Comparison of ENCODE assay signal across 20 mouse cellular contexts in the genomic region with DNA sequence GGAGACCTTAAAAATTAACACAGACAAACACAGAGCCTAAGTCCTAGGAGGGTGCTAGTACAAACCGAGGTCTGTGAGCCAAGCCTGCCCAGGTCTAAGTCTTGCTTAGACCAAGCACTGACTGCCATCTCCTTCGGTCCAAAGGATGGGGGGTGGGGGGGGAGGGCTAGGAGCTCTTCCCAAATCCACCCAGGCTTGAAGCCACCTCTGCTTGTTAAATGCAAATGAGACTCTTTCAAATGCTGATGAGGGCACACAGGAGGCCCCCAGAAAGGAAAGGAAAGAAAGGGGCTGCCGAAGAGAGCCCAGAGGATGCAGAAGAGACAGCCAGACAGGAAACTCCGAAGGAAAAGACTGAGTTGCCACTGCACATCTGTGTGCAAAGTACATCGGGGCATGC. TPM values are rescaled to one million over a fixed set of nuclear protein-coding genes. Genes with fewer than 3 reads are reported as not detected.
DNase-seq lines count a peak whose midpoint lies in the region; ATAC-seq and TF ChIP-seq lines count a peak whose summit lies in the region.
"Had no signal": no experiment of that assay in that cellular context is flagged by ENCODE, and none has a peak within 500 bp of the region (broad histone marks: within the 10 kb centered on the region; RNA-seq: fewer than 3 reads in every experiment).

No protein-coding gene starts in this region.

- peak; percentile 56; the same call in 1 of the 2 replicates for ATAC-seq in hindbrain, embryonic 12.5 days (ENCODE audit: low FRiP score)
- ATAC-seq in heart, embryonic 12.5 days (ENCODE audit: insufficient number of reproducible peaks, low FRiP score): no peak
- ATAC-seq: Patski had no signal

- WGBS in forebrain, embryonic 10.5 days: 8% methylated on average over 5 of the region's 5 CpGs
- 5% methylated on average over 5 of the region's 5 CpGs for WGBS in hindbrain, embryonic 12.5 days
- 20% methylated on average over 5 of the region's 5 CpGs for WGBS in heart, embryonic 12.5 days

- H3K9ac ChIP-seq in hindbrain, embryonic 12.5 days: no peak overlapping the region
- H3K9ac ChIP-seq in heart, embryonic 12.5 days: no peak overlapping the region
- H3K9ac ChIP-seq: heart, embryonic 13.5 days had no signal

- H3K27ac ChIP-seq in forebrain, embryonic 10.5 days: peak overlapping the region; percentile 74
- H3K27ac ChIP-seq in hindbrain, embryonic 12.5 days: peak overlapping the region; percentile 55; the same call in 1 of the 2 replicates
- no peak overlapping the region for H3K27ac ChIP-seq in heart, embryonic 12.5 days (ENCODE audit: poor library complexity, severe bottlenecking)
- H3K27ac ChIP-seq: heart, embryonic 13.5 days; stomach, postnatal 0 days had no signal

- TF ChIP-seq CTCF in E14TG2a.4 (conservative IDR thresholded peaks at IDR 0.05; ENCODE audit: low read length): no peak

- peak overlapping the region; percentile 48 for H3K4me3 ChIP-seq in E14TG2a.4 (replicated peaks; ENCODE audit: low read length)
- peak overlapping the region; percentile 11 for H3K4me3 ChIP-seq in forebrain, embryonic 10.5 days
- H3K4me3 ChIP-seq in hindbrain, embryonic 12.5 days: no peak overlapping the region
- H3K4me3 ChIP-seq in heart, embryonic 12.5 days: no peak overlapping the region
- H3K4me3 ChIP-seq: heart, embryonic 13.5 days had no signal

- peak; percentile 32 for DNase-seq in A20 (ENCODE audit: low read depth, low spot score)
- DNase-seq in forebrain, embryonic 10.5 days (ENCODE audit: extremely low spot score, low spot score): no peak
- no peak for DNase-seq in ovary, postnatal 10 days (ENCODE audit: low spot score)
- no peak for DNase-seq in adrenal gland, postnatal 36 days
- no peak for DNase-seq in embryo, embryonic 9.5 days (ENCODE audit: extremely low spot score)
- DNase-seq: cerebellum, adult 9-10 months; kidney, adult 2 months; kidney, postnatal 36 days; layer of hippocampus, postnatal 36 days; thymus, postnatal 25 days had no signal

- no peaks in the 10 kb centered on the region for H3K36me3 ChIP-seq in E14TG2a.4 (ENCODE audit: insufficient read depth, low read length)
- H3K36me3 ChIP-seq in forebrain, embryonic 10.5 days (replicated peaks): no peaks in the 10 kb centered on the region
- no peaks in the 10 kb centered on the region for H3K36me3 ChIP-seq in hindbrain, embryonic 12.5 days
- no peaks in the 10 kb centered on the region for H3K36me3 ChIP-seq in heart, embryonic 12.5 days
- H3K36me3 ChIP-seq: heart, embryonic 13.5 days had no signal

- H3K4me2 ChIP-seq in hindbrain, embryonic 12.5 days (replicated peaks): 0 out of 2 replicates have a peak overlapping the region, but pooled peaks have one; percentile 7
- H3K4me2 ChIP-seq in heart, embryonic 12.5 days: no peak overlapping the region
- H3K4me2 ChIP-seq: heart, embryonic 13.5 days had no signal

- H3K27me3 ChIP-seq in E14TG2a.4 (ENCODE audit: insufficient read depth, low read length): peaks cover 28% of the 10 kb centered on the region
- 0 out of 2 replicates have a peak, but pooled peaks cover 4% of the 10 kb centered on the region for H3K27me3 ChIP-seq in forebrain, embryonic 10.5 days (ENCODE audit: poor library complexity, severe bottlenecking)
- peaks cover 3% of the 10 kb centered on the region for H3K27me3 ChIP-seq in hindbrain, embryonic 12.5 days
- H3K27me3 ChIP-seq in heart, embryonic 12.5 days (replicated peaks): peaks cover 28% of the 10 kb centered on the region

- H3K4me1 ChIP-seq in E14TG2a.4 (replicated peaks; ENCODE audit: low read depth, low read length): peaks cover 37% of the 10 kb centered on the region
- H3K4me1 ChIP-seq in forebrain, embryonic 10.5 days: peaks cover 32% of the 10 kb centered on the region
- peaks cover 17% of the 10 kb centered on the region for H3K4me1 ChIP-seq in hindbrain, embryonic 12.5 days
- no peaks in the 10 kb centered on the region for H3K4me1 ChIP-seq in heart, embryonic 12.5 days (replicated peaks)
- H3K4me1 ChIP-seq: heart, embryonic 13.5 days had no signal

- H3K9me3 ChIP-seq in E14TG2a.4 (ENCODE audit: low read length): no peaks in the 10 kb centered on the region
- H3K9me3 ChIP-seq in forebrain, embryonic 10.5 days: peaks cover 3% of the 10 kb centered on the region; the same call in 1 of the 2 replicates
- H3K9me3 ChIP-seq in hindbrain, embryonic 12.5 days (replicated peaks): no peaks in the 10 kb centered on the region
- H3K9me3 ChIP-seq in heart, embryonic 12.5 days (replicated peaks): peaks cover 3% of the 10 kb centered on the region; the same call in 1 of the 2 replicates

RNA-seq across cellular contexts. Expression of a gene that starts 37.2 kb away (rescaled TPM):
- 0.57 and 0.59 TPM in 2 replicates for polyA plus RNA-seq in forebrain, embryonic 10.5 days (2016; fragmentation: Nextera tagmentation; extraction: Ambion mirVana)
- 0.54 and 0.77 TPM in 2 replicates for polyA plus RNA-seq in hindbrain, embryonic 12.5 days (2016; fragmentation: Nextera tagmentation; extraction: Ambion mirVana)
- polyA plus RNA-seq in heart, embryonic 12.5 days (2016; fragmentation: Nextera tagmentation; extraction: Ambion mirVana): 1.5 and 4.9 TPM in 2 replicates
- 1 to 10 TPM; 1.7 to 2.3 TPM for total RNA-seq in adrenal gland, postnatal 36 days (2021)
- total RNA-seq: hematopoietic stem cell, adult 5-6 weeks had no signal
- polyA plus RNA-seq: gonadal fat pad, adult 2 months; kidney, adult 2 months; liver, embryonic 16.5 days; Patski had no signal

RNA-seq across cellular contexts. Expression of a gene that starts 47.4 kb away (rescaled TPM):
- polyA plus RNA-seq in forebrain, embryonic 10.5 days (2016; fragmentation: Nextera tagmentation; extraction: Ambion mirVana): 64.0 and 74.5 TPM in 2 replicates
- 21.4 and 26.8 TPM in 2 replicates for polyA plus RNA-seq in hindbrain, embryonic 12.5 days (2016; fragmentation: Nextera tagmentation; extraction: Ambion mirVana)
- 22.4 and 23.0 TPM in 2 replicates for polyA plus RNA-seq in heart, embryonic 12.5 days (2016; fragmentation: Nextera tagmentation; extraction: Ambion mirVana)
- total RNA-seq in adrenal gland, postnatal 36 days (2021): 1 to 10 TPM; 3.6 to 4.0 TPM

RNA-seq across cellular contexts. Expression of a gene that starts 47.7 kb away (rescaled TPM):
- polyA plus RNA-seq in forebrain, embryonic 10.5 days (2016; fragmentation: Nextera tagmentation; extraction: Ambion mirVana): 22.0 and 24.2 TPM in 2 replicates
- polyA plus RNA-seq in hindbrain, embryonic 12.5 days (2016; fragmentation: Nextera tagmentation; extraction: Ambion mirVana): 19.3 and 20.3 TPM in 2 replicates
- 11.3 and 12.5 TPM in 2 replicates for polyA plus RNA-seq in heart, embryonic 12.5 days (2016; fragmentation: Nextera tagmentation; extraction: Ambion mirVana)
- 10 to 100 TPM; 12.5 to 13.4 TPM for total RNA-seq in adrenal gland, postnatal 36 days (2021)

RNA-seq across cellular contexts. Expression of a gene that starts 56.0 kb away (rescaled TPM):
- polyA plus RNA-seq in forebrain, embryonic 10.5 days (2016; fragmentation: Nextera tagmentation; extraction: Ambion mirVana): not detected in 2 replicates
- polyA plus RNA-seq in hindbrain, embryonic 12.5 days (2016; fragmentation: Nextera tagmentation; extraction: Ambion mirVana): not detected in 2 replicates
- not detected in 2 replicates for polyA plus RNA-seq in heart, embryonic 12.5 days (2016; fragmentation: Nextera tagmentation; extraction: Ambion mirVana)
- total RNA-seq in adrenal gland, postnatal 36 days (2021): not detected
- total RNA-seq: adrenal gland, adult 18-20 months; hematopoietic stem cell, adult 5-6 weeks had no signal
- polyA plus RNA-seq: heart, embryonic 13.5 days; kidney, adult 2 months; liver, embryonic 16.5 days; Patski had no signal

Comparison
In these comparisons a context has a peak if more than half of its experiments do, and no peak if none do; other contexts are left out.
1. H3K4me3 ChIP-seq: peak in E14TG2a.4 (single experiment) and forebrain, embryonic 10.5 days (single experiment); none in hindbrain, embryonic 12.5 days (single experiment) and heart, embryonic 12.5 days (single experiment).